Mouse (Mus musculus) midbrain, embryonic 10.5 days (tissue): ENCODE data around the gene Mapkap1. TPM values are rescaled to one million over a fixed set of nuclear protein-coding genes. Genes with fewer than 3 reads are reported as not detected.

Experiments used
- DNase-seq: peaks from one replicate; pipeline ENCODE4 v3.0.0-alpha.2; 2017; ENCODE audit warnings: low spot score
- H3K27ac ChIP-seq: fragments of 300-500 bp; sonication (generic); replicated peaks from 2 replicates; pipeline ENCODE4 v1.5.1; 2016; ENCODE audit warnings: mild to moderate bottlenecking
- H3K27me3 ChIP-seq: fragments of 300-500 bp; sonication (generic); 2 replicates; pipeline ENCODE4 v1.6.1; 2016; ENCODE audit warnings: low read depth, mild to moderate bottlenecking; ENCODE audit not compliant: poor library complexity, severe bottlenecking
- H3K36me3 ChIP-seq: fragments of 300-500 bp; sonication (generic); 2 replicates; pipeline ENCODE4 v1.6.1; 2016; ENCODE audit warnings: mild to moderate bottlenecking, moderate library complexity
- H3K4me1 ChIP-seq: fragments of 300-500 bp; sonication (generic); 2 replicates; pipeline ENCODE4 v1.6.1; 2016
- H3K4me3 ChIP-seq: fragments of 300-500 bp; sonication (generic); 2 replicates; pipeline ENCODE4 v1.5.1; 2016; ENCODE audit warnings: mild to moderate bottlenecking, moderate library complexity
- H3K9me3 ChIP-seq: fragments of 300-500 bp; sonication (generic); replicated peaks from 2 replicates; pipeline ENCODE4 v1.6.1; 2016; ENCODE audit warnings: mild to moderate bottlenecking
- WGBS: fragments of 180-500 bp; shearing (Covaris S2); methylation state at CpG from one replicate; pipeline ENCODE4 v1.1.7; 2016; 5-methylcytosine and 5-hydroxymethylcytosine counted together
- polyA plus RNA-seq: library from polyadenylated mRNA; unstranded; fragments of >200 nt; fragmentation: Nextera tagmentation; extraction: Ambion mirVana; gene quantifications from 2 replicates; pipeline ENCODE4 v1.2.1, GENCODE M21; 2016

Gene Mapkap1
- polyA plus RNA-seq, 1 experiment from 2014 or later = 93.4 TPM

- Histone ChIP-seq H3K4me3 (no peak overlapping the region), H3K9me3 (no peaks in the 10 kb centered on the region), H3K4me1 (no peaks in the 10 kb centered on the region), H3K36me3 (peaks cover 4% of the 10 kb centered on the region; the same call in 1 of the 2 replicates), H3K27ac (no peak overlapping the region), H3K27me3 (no peaks in the 10 kb centered on the region)
- DNase-seq = peak; percentile 34
- WGBS = 33% methylated on average over 6 of the region's 6 CpGs
Observed at GRCm38 (mm10) chr2:34519525-34519924, 113.0 kb downstream of the Mapkap1 start.

- H3K27ac ChIP-seq = no peak overlapping the region
- no peak overlapping the region for H3K4me3 ChIP-seq
- no peaks in the 10 kb centered on the region for H3K4me1 ChIP-seq
- no peaks in the 10 kb centered on the region for H3K27me3 ChIP-seq
- no peak for DNase-seq
- WGBS = 92% methylated on average over 3 of the region's 3 CpGs
- peaks cover 4% of the 10 kb centered on the region; the same call in 1 of the 2 replicates for H3K36me3 ChIP-seq
- H3K9me3 ChIP-seq = no peaks in the 10 kb centered on the region
Observed at GRCm38 (mm10) chr2:34521384-34521783, 114.8 kb downstream of the Mapkap1 start.

- no peak overlapping the region for H3K27ac ChIP-seq
- 80% methylated on average over 15 of the region's 15 CpGs for WGBS
- no peaks in the 10 kb centered on the region for H3K9me3 ChIP-seq
- no peaks in the 10 kb centered on the region for H3K27me3 ChIP-seq
- peaks cover 6% of the 10 kb centered on the region for H3K4me1 ChIP-seq
- no peak for DNase-seq
- peaks cover under 1% of the 10 kb centered on the region; the same call in 1 of the 2 replicates for H3K36me3 ChIP-seq
- H3K4me3 ChIP-seq = no peak overlapping the region
Observed at GRCm38 (mm10) chr2:34526527-34527371, 120.2 kb downstream of the Mapkap1 start.

- Histone ChIP-seq H3K4me1 (peaks cover 6% of the 10 kb centered on the region), H3K4me3 (no peak overlapping the region)
- DNase-seq = no peak
Observed at GRCm38 (mm10) chr2:34528491-34528890, 121.9 kb downstream of the Mapkap1 start.

GRCm38 (mm10) chr2:34530042-34530441 lies 123.5 kb downstream of the Mapkap1 start:
- WGBS = 38% methylated on average over 3 of the region's 3 CpGs

More at GRCm38 (mm10) chr2:34528491-34528890, 121.9 kb downstream of the Mapkap1 start:
- Histone ChIP-seq H3K36me3 (no peaks in the 10 kb centered on the region), H3K27ac (no peak overlapping the region), H3K9me3 (no peaks in the 10 kb centered on the region), H3K27me3 (no peaks in the 10 kb centered on the region)

GRCm38 (mm10) chr2:34531801-34532298 lies 125.3 kb downstream of the Mapkap1 start:
- Histone ChIP-seq H3K4me3 (no peak overlapping the region), H3K27ac (no peak overlapping the region), H3K9me3 (no peaks in the 10 kb centered on the region), H3K27me3 (no peaks in the 10 kb centered on the region), H3K36me3 (0 out of 2 replicates have a peak, but pooled peaks cover 3% of the 10 kb centered on the region), H3K4me1 (peaks cover 6% of the 10 kb centered on the region)
- WGBS = 84% methylated on average over 3 of the region's 3 CpGs
- no peak for DNase-seq

More at GRCm38 (mm10) chr2:34530042-34530441, 123.5 kb downstream of the Mapkap1 start:
- H3K9me3 ChIP-seq = no peaks in the 10 kb centered on the region
- peak; percentile 34 for DNase-seq
- no peak overlapping the region for H3K27ac ChIP-seq
- 0 out of 2 replicates have a peak, but pooled peaks cover under 1% of the 10 kb centered on the region for H3K36me3 ChIP-seq
- no peak overlapping the region for H3K4me3 ChIP-seq
- no peaks in the 10 kb centered on the region for H3K27me3 ChIP-seq
- H3K4me1 ChIP-seq = peaks cover 6% of the 10 kb centered on the region

- Histone ChIP-seq H3K9me3 (no peaks in the 10 kb centered on the region), H3K27ac (no peak overlapping the region), H3K4me1 (peaks cover 6% of the 10 kb centered on the region), H3K36me3 (0 out of 2 replicates have a peak, but pooled peaks cover 3% of the 10 kb centered on the region), H3K27me3 (no peaks in the 10 kb centered on the region), H3K4me3 (no peak overlapping the region)
- no peak for DNase-seq
- 80% methylated on average over 1 of the region's 1 CpGs for WGBS
Observed at GRCm38 (mm10) chr2:34532394-34532793, 125.8 kb downstream of the Mapkap1 start.

- no peak overlapping the region for H3K4me3 ChIP-seq
- H3K36me3 ChIP-seq = 0 out of 2 replicates have a peak, but pooled peaks cover 3% of the 10 kb centered on the region
- H3K27me3 ChIP-seq = no peaks in the 10 kb centered on the region
- no peak for DNase-seq
- no peak overlapping the region for H3K27ac ChIP-seq
- H3K9me3 ChIP-seq = no peaks in the 10 kb centered on the region
- H3K4me1 ChIP-seq = peaks cover 6% of the 10 kb centered on the region
Observed at GRCm38 (mm10) chr2:34533281-34533680, 126.7 kb downstream of the Mapkap1 start.

- no peak for DNase-seq
Observed at GRCm38 (mm10) chr2:34534996-34535395, 128.4 kb downstream of the Mapkap1 start.

GRCm38 (mm10) chr2:34537356-34537755 lies 130.8 kb downstream of the Mapkap1 start:
- 91% methylated on average over 3 of the region's 3 CpGs for WGBS

More at GRCm38 (mm10) chr2:34534996-34535395, 128.4 kb downstream of the Mapkap1 start:
- Histone ChIP-seq H3K27ac (no peak overlapping the region), H3K4me3 (no peak overlapping the region), H3K4me1 (peaks cover 4% of the 10 kb centered on the region), H3K9me3 (no peaks in the 10 kb centered on the region), H3K27me3 (no peaks in the 10 kb centered on the region), H3K36me3 (0 out of 2 replicates have a peak, but pooled peaks cover 6% of the 10 kb centered on the region)
- WGBS = 89% methylated on average over 12 of the region's 12 CpGs

GRCm38 (mm10) chr2:34543581-34543980 lies 137.0 kb downstream of the Mapkap1 start:
- no peak for DNase-seq
- Histone ChIP-seq H3K4me1 (no peaks in the 10 kb centered on the region), H3K4me3 (no peak overlapping the region), H3K27me3 (no peaks in the 10 kb centered on the region), H3K27ac (no peak overlapping the region), H3K36me3 (0 out of 2 replicates have a peak, but pooled peaks cover under 1% of the 10 kb centered on the region), H3K9me3 (no peaks in the 10 kb centered on the region)
- WGBS = 86% methylated on average over 7 of the region's 7 CpGs

More at GRCm38 (mm10) chr2:34537356-34537755, 130.8 kb downstream of the Mapkap1 start:
- Histone ChIP-seq H3K36me3 (0 out of 2 replicates have a peak, but pooled peaks cover 6% of the 10 kb centered on the region), H3K4me1 (no peaks in the 10 kb centered on the region), H3K9me3 (no peaks in the 10 kb centered on the region), H3K27me3 (no peaks in the 10 kb centered on the region), H3K27ac (no peak overlapping the region), H3K4me3 (no peak overlapping the region)
- no peak for DNase-seq

GRCm38 (mm10) chr2:34544021-34544420 lies 137.4 kb downstream of the Mapkap1 start:
- no peak overlapping the region for H3K4me3 ChIP-seq
- DNase-seq = no peak
- no peaks in the 10 kb centered on the region for H3K9me3 ChIP-seq
- no peaks in the 10 kb centered on the region for H3K36me3 ChIP-seq
- no peak overlapping the region for H3K27ac ChIP-seq
- no peaks in the 10 kb centered on the region for H3K27me3 ChIP-seq
- WGBS = 87% methylated on average over 3 of the region's 3 CpGs
- H3K4me1 ChIP-seq = no peaks in the 10 kb centered on the region
